Mouse (Mus musculus) 416B (cell line): Measurements from ENCODE around the gene Ubash3b.
A peak's percentile ranks its signal among the peaks of the same experiment; 100 is the strongest.

Experiments used
- DNase-seq: peaks from one replicate; pipeline ENCODE4 v3.0.0; 2011; ENCODE audit warnings: low read depth

The Ubash3b gene

DNA sequence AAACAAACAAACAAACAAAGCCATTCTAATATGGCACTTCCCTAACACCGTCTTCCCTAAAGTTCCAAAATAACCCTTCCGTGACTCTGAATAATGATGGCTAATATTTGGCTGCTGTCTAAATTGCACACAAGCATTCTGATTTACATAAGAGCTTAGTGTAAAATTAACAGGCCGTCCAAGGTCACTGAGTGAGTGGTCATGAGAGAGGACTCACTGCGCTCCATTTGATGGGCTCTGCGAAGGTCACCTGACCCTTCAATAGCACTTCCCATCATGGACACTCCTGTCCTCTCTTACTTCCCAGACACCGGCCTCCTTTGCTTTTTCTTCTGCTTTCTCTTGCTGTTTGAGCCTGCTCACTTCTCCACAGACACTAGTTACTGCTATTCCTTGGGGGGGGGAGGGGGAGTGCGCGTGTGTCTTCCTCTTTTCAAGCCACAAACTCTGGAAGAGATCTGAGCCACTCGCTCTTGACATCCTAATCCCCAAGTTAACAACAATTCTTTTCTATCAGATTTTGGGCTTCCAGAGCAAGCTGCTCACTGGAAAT, 73.6 kb downstream of the Ubash3b start:
- peak; percentile 37 for DNase-seq

- DNase-seq: peak; percentile 74
These were observed 77.2 kb downstream of the Ubash3b start for GRCm38 (mm10) chr9:41084191-41084901.

DNA sequence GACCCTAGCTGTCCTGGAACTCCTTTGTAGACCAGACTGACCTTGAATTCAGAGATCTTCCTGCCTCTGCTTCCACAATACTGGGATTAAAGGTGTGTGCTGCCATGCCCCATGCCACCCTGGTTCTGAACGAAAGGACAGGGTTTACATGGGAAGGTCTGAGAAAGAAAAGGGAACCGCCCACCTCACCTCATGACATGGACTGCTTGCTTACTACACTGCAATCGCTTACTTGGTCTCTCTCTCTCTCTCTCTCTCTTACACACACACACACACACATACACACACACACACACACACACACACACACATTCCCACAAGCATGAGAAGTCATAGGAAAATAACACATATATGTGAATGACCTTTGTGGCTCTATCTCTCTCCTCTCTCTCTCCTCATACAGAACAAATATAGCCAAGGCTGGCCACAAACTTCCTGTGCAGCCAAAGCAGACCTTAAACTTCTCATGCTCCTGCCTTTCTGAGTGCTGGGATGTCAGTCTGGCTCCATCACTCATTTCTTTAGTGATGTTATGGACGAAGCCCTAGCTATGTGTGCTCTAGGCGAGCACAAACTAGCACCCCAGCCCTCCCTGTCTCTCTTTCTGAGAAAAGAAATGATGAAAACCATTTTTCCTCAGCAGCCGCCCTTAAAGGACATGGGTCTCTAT, 78.0 kb downstream of the Ubash3b start:
- DNase-seq: peak; percentile 74

DNA sequence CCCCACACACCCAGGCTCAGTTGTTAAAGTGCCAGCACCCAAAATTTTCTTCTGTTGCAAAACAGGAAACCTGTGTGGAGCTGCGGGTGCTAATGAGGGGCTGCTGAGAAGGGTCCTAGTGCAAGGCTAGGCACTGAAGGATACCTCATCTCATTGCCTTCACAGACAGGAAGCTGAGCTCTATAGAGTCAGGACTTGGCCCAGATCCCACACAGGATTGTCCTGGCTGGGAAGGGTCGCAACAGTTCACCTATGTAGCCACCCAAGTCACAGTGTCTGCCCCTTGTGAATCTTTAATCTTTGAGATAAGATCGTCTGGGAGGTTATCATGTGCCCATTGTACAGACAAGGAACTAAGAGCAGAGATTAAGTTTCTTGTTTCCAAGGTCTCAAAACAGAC, 78.6 kb downstream of the Ubash3b start:
- no peak for DNase-seq

GRCm38 (mm10) chr9:41080877-41081276, 80.6 kb downstream of the Ubash3b start:
- peak; percentile 65 for DNase-seq

GRCm38 (mm10) chr9:41079428-41080155, 81.9 kb downstream of the Ubash3b start:
- no peak for DNase-seq

- peak; percentile 80 for DNase-seq
These were observed 83.3 kb downstream of the Ubash3b start for GRCm38 (mm10) chr9:41078198-41078597.

GRCm38 (mm10) chr9:41076150-41076549, 85.3 kb downstream of the Ubash3b start:
- no peak for DNase-seq

DNA sequence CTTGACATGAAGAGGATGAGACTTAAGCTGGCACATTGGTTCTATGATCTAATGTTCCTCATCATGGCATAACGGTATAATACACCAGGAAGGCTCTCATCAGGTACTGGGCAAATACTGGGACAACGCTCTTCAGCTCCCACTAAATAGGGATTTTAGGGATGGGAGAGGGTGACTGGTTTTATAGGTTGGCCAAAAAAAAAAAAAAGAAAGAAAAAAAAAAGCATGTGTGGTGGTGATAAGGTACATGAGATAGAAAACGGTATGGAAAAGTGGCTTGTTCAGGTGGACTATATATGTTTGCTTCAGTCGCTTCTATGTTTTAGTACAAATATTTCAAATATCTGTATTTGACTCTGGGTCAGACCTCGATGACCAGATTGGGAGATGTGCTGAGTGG, 86.0 kb downstream of the Ubash3b start:
- no peak for DNase-seq

DNA sequence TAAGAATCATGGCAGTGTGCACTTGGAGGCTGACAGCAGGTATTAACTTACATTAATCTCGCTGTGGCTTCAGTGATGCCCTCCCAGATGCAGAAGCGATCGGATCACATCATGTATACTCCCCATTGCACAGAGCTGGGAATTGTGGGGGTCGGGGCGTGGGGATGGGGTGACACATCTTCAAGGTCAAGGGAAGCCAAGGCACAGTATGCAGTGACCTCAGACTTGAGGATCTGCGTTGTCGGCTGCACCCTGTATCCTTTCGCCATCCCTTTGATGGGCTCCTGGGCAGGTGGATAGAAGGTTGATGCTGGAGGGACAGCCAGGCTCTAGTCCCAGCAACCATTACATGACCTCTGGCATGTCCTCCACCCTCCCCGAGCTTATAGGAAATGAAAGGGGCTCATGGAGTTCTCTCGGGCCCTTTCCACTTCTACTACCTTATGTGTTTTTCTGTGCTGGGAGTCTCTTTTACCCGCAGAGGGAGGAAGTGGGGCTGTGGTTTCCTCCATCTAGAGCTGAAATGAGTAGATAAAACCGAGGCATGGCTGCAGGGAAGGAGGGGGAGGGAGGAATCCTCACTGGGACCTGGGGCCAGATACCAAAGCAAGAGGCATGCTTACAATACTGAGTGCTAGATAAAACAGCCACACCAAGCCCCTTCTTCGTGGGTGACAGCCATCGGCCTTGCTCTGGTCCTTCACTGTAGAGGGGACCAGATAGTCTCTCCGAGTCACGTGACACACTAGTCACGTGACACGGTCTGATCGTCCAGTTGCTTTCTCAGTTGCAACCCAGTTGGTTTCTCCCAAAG, 88.1 kb downstream of the Ubash3b start:
- peak; percentile 99 for DNase-seq

DNA sequence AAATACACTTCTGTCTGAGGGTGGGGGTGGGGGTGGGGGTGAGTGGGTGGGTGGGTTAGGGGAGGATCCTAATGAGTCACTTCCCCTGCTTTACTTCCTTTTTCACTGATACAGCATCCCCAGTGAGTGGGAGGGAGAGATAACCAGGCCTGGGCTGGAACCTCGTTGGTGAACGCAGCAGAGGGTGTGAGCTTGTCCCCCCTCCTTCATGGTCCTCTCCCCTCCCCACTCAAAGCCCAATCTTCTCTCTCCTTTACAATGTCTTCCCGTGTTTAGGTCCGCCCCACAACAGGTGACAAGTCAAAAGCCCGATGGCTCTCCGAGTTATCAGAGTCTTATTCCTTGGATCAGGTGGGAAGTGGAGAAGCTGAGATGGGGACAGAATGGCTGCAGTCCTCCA, 88.7 kb downstream of the Ubash3b start:
- DNase-seq: peak; percentile 96

DNA sequence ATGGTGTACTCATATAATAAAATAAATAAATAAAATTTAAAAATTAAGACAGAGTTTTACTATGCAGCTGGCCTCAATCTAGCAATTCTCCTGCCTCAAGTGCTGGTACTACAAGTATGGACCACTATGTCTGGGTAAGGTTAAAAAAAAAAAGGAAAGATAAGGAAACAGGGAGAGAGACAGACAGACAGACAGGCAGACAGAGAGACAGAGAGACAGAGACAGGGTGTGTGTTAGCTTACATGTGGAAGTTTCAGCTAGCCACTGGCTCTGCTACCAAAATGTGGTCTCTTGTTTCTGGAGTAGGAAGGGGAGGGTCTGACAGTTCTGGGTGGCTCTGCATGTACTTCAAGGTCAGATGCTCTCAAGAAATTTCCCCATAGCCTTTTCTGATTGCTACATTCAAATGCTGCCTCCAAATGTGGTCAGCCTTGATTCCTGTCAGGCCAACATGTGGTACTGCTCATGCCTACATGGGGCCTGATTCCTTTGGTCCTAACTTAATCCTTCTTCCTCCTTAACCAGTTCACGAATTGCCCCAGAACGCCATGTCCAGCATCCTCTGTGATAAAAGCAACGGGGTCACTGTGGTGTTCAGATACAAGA, 89.5 kb downstream of the Ubash3b start:
- peak; percentile 98 for DNase-seq

DNA sequence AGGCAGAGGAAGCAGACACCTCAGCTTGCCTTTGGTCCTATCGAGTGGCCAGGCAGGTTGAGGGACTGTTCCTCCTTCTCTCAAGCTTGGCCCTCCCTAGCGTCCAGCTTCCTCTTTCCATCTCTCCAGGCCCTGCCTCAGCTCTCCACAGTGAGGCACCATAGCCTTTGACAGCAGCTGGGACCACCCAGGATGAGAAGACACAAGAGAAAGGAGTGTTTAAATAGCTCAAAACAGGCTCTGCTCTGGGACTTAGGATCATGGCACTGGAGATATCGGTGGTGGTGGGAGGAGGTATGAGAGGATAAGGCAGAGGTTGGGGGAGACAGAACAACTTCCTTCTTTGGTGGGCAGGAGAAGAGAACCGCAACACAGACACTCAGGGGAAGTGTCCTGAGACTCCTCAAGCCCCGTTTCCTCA, 90.7 kb downstream of the Ubash3b start:
- peak; percentile 69 for DNase-seq

GRCm38 (mm10) chr9:41069509-41069908, 92.0 kb downstream of the Ubash3b start:
- DNase-seq: no peak

DNA sequence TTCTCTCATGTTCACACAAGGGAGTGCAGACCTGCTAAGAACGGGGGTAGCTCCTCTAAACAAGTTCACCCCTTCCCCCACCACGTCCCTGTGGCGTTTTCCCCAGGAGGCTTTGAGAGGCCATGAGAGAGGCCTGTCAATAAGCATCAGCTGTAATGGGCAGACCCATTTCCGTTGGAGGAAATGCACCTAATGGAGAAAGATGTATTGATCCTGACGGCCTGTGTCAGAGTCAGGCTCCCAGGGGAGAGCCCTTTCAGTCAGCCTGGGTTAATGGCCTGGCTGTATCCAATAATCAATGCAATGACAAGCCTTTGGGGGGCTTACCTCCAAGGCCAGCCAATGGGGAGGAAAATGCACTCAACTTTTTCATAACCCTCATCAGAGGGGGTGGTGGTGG, 100.1 kb downstream of the Ubash3b start:
- DNase-seq: no peak

DNA sequence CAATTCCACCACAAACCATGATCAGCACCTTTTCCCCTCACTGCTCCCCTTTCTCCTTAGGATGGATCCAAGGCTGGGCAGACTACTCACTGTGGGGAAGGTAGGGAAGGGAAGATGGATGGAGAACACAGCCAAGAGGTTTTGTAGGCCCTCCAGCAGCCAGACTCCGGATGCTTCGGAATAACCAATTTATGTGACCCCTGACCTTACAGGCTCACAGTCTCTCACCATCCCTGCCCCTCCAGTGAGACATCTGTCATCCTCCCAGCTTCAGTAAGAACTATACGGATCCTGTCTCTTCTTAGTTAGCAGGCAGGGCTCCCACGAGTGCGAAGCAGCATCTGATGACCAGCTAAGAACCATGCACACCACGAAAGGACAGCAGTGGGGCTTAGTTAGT, 100.9 kb downstream of the Ubash3b start:
- no peak for DNase-seq

- peak; percentile 52 for DNase-seq
These were observed 102.5 kb downstream of the Ubash3b start for GRCm38 (mm10) chr9:41058765-41059535.

DNA sequence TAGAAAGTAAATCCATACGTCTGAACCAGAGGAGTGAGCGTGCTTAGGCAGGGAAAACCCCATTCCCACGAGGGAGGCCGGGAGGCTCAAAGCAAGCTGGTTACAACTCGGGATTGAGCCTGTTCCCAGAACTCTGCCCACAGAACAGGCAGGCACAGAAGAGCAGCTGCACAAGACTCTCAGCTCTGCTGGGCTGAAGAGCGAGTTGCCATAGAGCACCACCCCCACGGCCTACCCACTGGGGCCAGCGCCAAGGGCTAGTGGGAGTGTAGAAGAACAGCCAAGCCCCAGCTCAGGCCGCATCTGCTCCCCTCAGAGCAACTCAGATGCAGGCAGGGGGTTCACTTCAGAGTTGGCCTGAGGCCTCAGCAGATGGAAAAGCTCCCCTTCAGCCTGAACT, 107.3 kb downstream of the Ubash3b start:
- DNase-seq: no peak

DNA sequence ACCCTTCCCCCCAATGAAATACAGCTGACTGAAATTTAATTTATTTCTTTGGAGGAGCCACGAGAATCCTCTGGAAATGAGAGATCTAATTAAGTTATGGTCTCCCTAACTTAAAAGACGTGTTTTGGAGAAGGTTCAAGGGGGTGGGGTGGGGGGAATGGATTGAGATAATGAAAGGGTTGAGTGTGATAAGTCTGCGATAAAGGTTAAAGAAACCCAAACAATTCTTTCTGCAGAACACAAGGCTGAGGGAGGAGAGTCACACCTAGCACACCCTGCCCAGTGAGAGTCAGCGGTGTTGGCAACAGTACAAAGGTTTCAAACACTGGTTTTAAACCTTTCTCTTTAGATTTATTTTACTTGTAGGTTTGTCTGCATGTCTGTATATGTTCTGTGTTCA, 108.0 kb downstream of the Ubash3b start:
- no peak for DNase-seq

GRCm38 (mm10) chr9:41051080-41051932, 110.2 kb downstream of the Ubash3b start:
- no peak for DNase-seq
